Comparison of ENCODE assay signal across 28 mouse cellular contexts in genomic region chr5:91332079-91332865, GRCm38 (mm10).
DNase-seq lines count a peak whose midpoint lies in the region; ATAC-seq and TF ChIP-seq lines count a peak whose summit lies in the region.
"Had no signal": no experiment of that assay in that cellular context is flagged by ENCODE, and none has a peak within 500 bp of the region (broad histone marks: within the 10 kb centered on the region; RNA-seq: fewer than 3 reads in every experiment).

No protein-coding gene starts in this region.

- 50% methylated on average over 4 of the region's 4 CpGs for WGBS in hindbrain, embryonic 13.5 days
- 43% methylated on average over 4 of the region's 4 CpGs for WGBS in hindbrain, postnatal 0 days
- WGBS in lung, embryonic 16.5 days: 35% methylated on average over 4 of the region's 4 CpGs
- 34% methylated on average over 4 of the region's 4 CpGs for WGBS in lung, postnatal 0 days
- WGBS in stomach, embryonic 14.5 days: 34% methylated on average over 4 of the region's 4 CpGs

- no peaks in the 10 kb centered on the region for H3K4me1 ChIP-seq in hindbrain, embryonic 13.5 days (replicated peaks)
- H3K4me1 ChIP-seq in hindbrain, postnatal 0 days (ENCODE audit: insufficient read depth, low read length): no peaks in the 10 kb centered on the region
- no peaks in the 10 kb centered on the region for H3K4me1 ChIP-seq in lung, embryonic 16.5 days (replicated peaks; ENCODE audit: control insufficient read depth, insufficient read depth, low read length)
- no peaks in the 10 kb centered on the region for H3K4me1 ChIP-seq in lung, postnatal 0 days (ENCODE audit: insufficient read depth, low read depth, low read length)
- H3K4me1 ChIP-seq in stomach, embryonic 14.5 days (ENCODE audit: control insufficient read depth, insufficient read depth, low read length): 0 out of 2 replicates have a peak, but pooled peaks cover 2% of the 10 kb centered on the region
- H3K4me1 ChIP-seq: forebrain, embryonic 15.5 days; heart, embryonic 12.5 days; intestine, embryonic 15.5 days; limb, embryonic 12.5 days; liver, embryonic 15.5 days; midbrain, embryonic 10.5 days; midbrain, embryonic 15.5 days had no signal

- TF ChIP-seq EP300 in lung, postnatal 0 days (IDR thresholded peaks at IDR 0.05): no peak

- H3K4me2 ChIP-seq in hindbrain, embryonic 13.5 days: no peak overlapping the region
- H3K4me2 ChIP-seq in hindbrain, postnatal 0 days (ENCODE audit: low read depth, low read length): no peak overlapping the region
- no peak overlapping the region for H3K4me2 ChIP-seq in lung, embryonic 16.5 days (ENCODE audit: low read depth, low read length)
- H3K4me2 ChIP-seq in lung, postnatal 0 days (replicated peaks; ENCODE audit: low read depth, low read length): no peak overlapping the region
- H3K4me2 ChIP-seq in stomach, embryonic 14.5 days (replicated peaks; ENCODE audit: low read depth, low read length): no peak overlapping the region
- H3K4me2 ChIP-seq: forebrain, embryonic 15.5 days; heart, embryonic 12.5 days; intestine, embryonic 15.5 days; limb, embryonic 12.5 days; liver, embryonic 15.5 days; midbrain, embryonic 15.5 days had no signal

- ATAC-seq in hindbrain, embryonic 13.5 days (ENCODE audit: low FRiP score): 0 out of 2 replicates have a peak, but pooled peaks have one; percentile 54
- no peak for ATAC-seq in hindbrain, postnatal 0 days
- peak; percentile 41; the same call in 1 of the 2 replicates for ATAC-seq in lung, embryonic 16.5 days (ENCODE audit: low read depth)
- no peak for ATAC-seq in lung, postnatal 0 days
- ATAC-seq in stomach, embryonic 14.5 days (ENCODE audit: insufficient number of reproducible peaks, insufficient read depth, low FRiP score, low read depth): 0 out of 2 replicates have a peak, but pooled peaks have one; percentile 53
- ATAC-seq: CD4-positive, CD25-positive, alpha-beta regulatory T cell, adult 4 months; forebrain, embryonic 15.5 days; hindbrain, embryonic 16.5 days; intestine, embryonic 15.5 days; midbrain, embryonic 15.5 days had no signal

- no peaks in the 10 kb centered on the region; the same call in 1 of the 2 replicates for H3K9me3 ChIP-seq in hindbrain, embryonic 13.5 days
- H3K9me3 ChIP-seq in hindbrain, postnatal 0 days (ENCODE audit: low read length): no peaks in the 10 kb centered on the region
- no peaks in the 10 kb centered on the region for H3K9me3 ChIP-seq in lung, embryonic 16.5 days (ENCODE audit: control insufficient read depth, low read length)
- H3K9me3 ChIP-seq in lung, postnatal 0 days (ENCODE audit: low read length): no peaks in the 10 kb centered on the region
- no peaks in the 10 kb centered on the region for H3K9me3 ChIP-seq in stomach, embryonic 14.5 days (ENCODE audit: control insufficient read depth, low read depth, low read length)
- H3K9me3 ChIP-seq: forebrain, embryonic 15.5 days; intestine, embryonic 15.5 days; limb, embryonic 12.5 days; liver, embryonic 15.5 days; midbrain, embryonic 10.5 days; midbrain, embryonic 15.5 days had no signal

- no peak overlapping the region for H3K4me3 ChIP-seq in hindbrain, embryonic 13.5 days
- H3K4me3 ChIP-seq in hindbrain, postnatal 0 days (ENCODE audit: low read length): no peak overlapping the region
- H3K4me3 ChIP-seq in lung, embryonic 16.5 days (ENCODE audit: low read length): no peak overlapping the region
- no peak overlapping the region for H3K4me3 ChIP-seq in lung, postnatal 0 days (ENCODE audit: low read depth, low read length)
- no peak overlapping the region for H3K4me3 ChIP-seq in stomach, embryonic 14.5 days (ENCODE audit: low read depth, low read length)
- H3K4me3 ChIP-seq: forebrain, embryonic 15.5 days; gastrocnemius, adult 2 months; heart, adult 2 months; heart, embryonic 12.5 days; intestine, embryonic 15.5 days; left cerebral cortex, adult 2 months; limb, embryonic 12.5 days; liver, embryonic 15.5 days; midbrain, embryonic 10.5 days; midbrain, embryonic 15.5 days had no signal

- no peak for DNase-seq in hindbrain, postnatal 0 days (ENCODE audit: low spot score)
- DNase-seq in lung, postnatal 0 days (ENCODE audit: low spot score): no peak
- DNase-seq in spleen, postnatal 10 days (ENCODE audit: low spot score in 2 of 2): no peak
- DNase-seq in neural tube, embryonic 10.5 days (ENCODE audit: extremely low spot score, low spot score): no peak
- DNase-seq: adrenal gland, adult 2 months; adrenal gland, postnatal 36 days; cerebellum, adult 18-20 months; cerebellum, postnatal 10 days; gastrocnemius, adult 2 months; heart, adult 2 months; heart, postnatal 4 days; kidney, adult 8-10 months; kidney, postnatal 25 days; lung, postnatal 10 days; right cerebral cortex, postnatal 25 days had no signal

- no peak for TF ChIP-seq CTCF in hindbrain, postnatal 0 days (IDR thresholded peaks at IDR 0.05; ENCODE audit: low read depth)
- no peak for TF ChIP-seq CTCF in lung, postnatal 0 days (IDR thresholded peaks at IDR 0.05)

- no peaks in the 10 kb centered on the region for H3K27me3 ChIP-seq in hindbrain, embryonic 13.5 days
- no peaks in the 10 kb centered on the region for H3K27me3 ChIP-seq in hindbrain, postnatal 0 days (ENCODE audit: insufficient read depth, low read length)
- no peaks in the 10 kb centered on the region for H3K27me3 ChIP-seq in lung, embryonic 16.5 days (ENCODE audit: control insufficient read depth, insufficient read depth, low read depth, low read length)
- H3K27me3 ChIP-seq in lung, postnatal 0 days (replicated peaks; ENCODE audit: insufficient read depth, low read length): no peaks in the 10 kb centered on the region
- H3K27me3 ChIP-seq in stomach, embryonic 14.5 days (ENCODE audit: control insufficient read depth, insufficient read depth, low read length): no peaks in the 10 kb centered on the region
- H3K27me3 ChIP-seq: forebrain, embryonic 15.5 days; heart, embryonic 12.5 days; intestine, embryonic 15.5 days; limb, embryonic 12.5 days; liver, embryonic 15.5 days; midbrain, embryonic 15.5 days had no signal

- H3K27ac ChIP-seq in hindbrain, embryonic 13.5 days: no peak overlapping the region
- H3K27ac ChIP-seq in hindbrain, postnatal 0 days: no peak overlapping the region
- no peak overlapping the region for H3K27ac ChIP-seq in lung, embryonic 16.5 days (ENCODE audit: low read length)
- no peak overlapping the region for H3K27ac ChIP-seq in lung, postnatal 0 days (ENCODE audit: low read length)
- H3K27ac ChIP-seq in stomach, embryonic 14.5 days (ENCODE audit: low read length): no peak overlapping the region
- H3K27ac ChIP-seq: forebrain, embryonic 15.5 days; gastrocnemius, adult 2 months; heart, adult 2 months; intestine, embryonic 15.5 days; left cerebral cortex, adult 2 months; limb, embryonic 12.5 days; liver, embryonic 15.5 days; midbrain, embryonic 10.5 days; midbrain, embryonic 15.5 days had no signal

- no peak overlapping the region for H3K9ac ChIP-seq in hindbrain, embryonic 13.5 days
- H3K9ac ChIP-seq in hindbrain, postnatal 0 days (replicated peaks; ENCODE audit: low read length): no peak overlapping the region
- no peak overlapping the region for H3K9ac ChIP-seq in lung, embryonic 16.5 days (ENCODE audit: low read length)
- no peak overlapping the region for H3K9ac ChIP-seq in lung, postnatal 0 days (replicated peaks; ENCODE audit: low read depth)
- no peak overlapping the region for H3K9ac ChIP-seq in stomach, embryonic 14.5 days (replicated peaks; ENCODE audit: low read depth, low read length)
- H3K9ac ChIP-seq: forebrain, embryonic 15.5 days; heart, embryonic 12.5 days; intestine, embryonic 15.5 days; limb, embryonic 12.5 days; liver, embryonic 15.5 days; midbrain, embryonic 15.5 days had no signal

- H3K36me3 ChIP-seq in hindbrain, embryonic 13.5 days: no peaks in the 10 kb centered on the region
- no peaks in the 10 kb centered on the region for H3K36me3 ChIP-seq in hindbrain, postnatal 0 days (ENCODE audit: insufficient read depth, low read length)
- no peaks in the 10 kb centered on the region for H3K36me3 ChIP-seq in lung, embryonic 16.5 days (ENCODE audit: control insufficient read depth, insufficient read depth, low read length)
- no peaks in the 10 kb centered on the region for H3K36me3 ChIP-seq in lung, postnatal 0 days (ENCODE audit: insufficient read depth, low read length)
- H3K36me3 ChIP-seq in stomach, embryonic 14.5 days (ENCODE audit: control insufficient read depth, insufficient read depth, low read length): no peaks in the 10 kb centered on the region
- H3K36me3 ChIP-seq: forebrain, embryonic 15.5 days; heart, embryonic 12.5 days; intestine, embryonic 15.5 days; limb, embryonic 12.5 days; liver, embryonic 15.5 days; midbrain, embryonic 10.5 days; midbrain, embryonic 15.5 days had no signal

Comparison
In these comparisons a context has a peak if more than half of its experiments do, and no peak if none do; other contexts are left out.
1. ATAC-seq: peak in hindbrain, embryonic 13.5 days (single experiment), lung, embryonic 16.5 days (single experiment) and stomach, embryonic 14.5 days (single experiment); none in hindbrain, postnatal 0 days (single experiment) and lung, postnatal 0 days (single experiment).